Mouse (Mus musculus) adrenal gland, postnatal 36 days (tissue): Measurements from ENCODE around the gene Cfap44. TPM values are rescaled to one million over a fixed set of nuclear protein-coding genes. Genes with fewer than 3 reads are reported as not detected.
A peak's percentile ranks its signal among the peaks of the same experiment; 100 is the strongest.

ENCODE experiments used
- DNase-seq, 2 experiments: peaks; one replicate each; pipeline ENCODE4 v3.0.0; 2021; ENCODE audit warnings: mixed read lengths in 1 of 2
- long read RNA-seq, 2 experiments: library from polyadenylated mRNA; stranded (forward); transcript quantifications; one replicate each; pipeline ENCODE4 v2.0.0; 2021; ENCODE audit warnings: borderline sequencing depth in 2 of 2
- total RNA-seq, 2 experiments: library from RNA; stranded (reverse); gene quantifications; 2 replicates each; pipeline ENCODE4 v1.2.3; 2021

Gene Cfap44
- 1 to 10 TPM in 1 of 2 experiments, under 1 TPM in 1; 0.26 to 1.3 TPM for total RNA-seq
- long read RNA-seq, experiment 1, partial matches to known transcripts: 0 of 1 reads
- long read RNA-seq, experiment 1, other reads (novel, unspliced or antisense): 1 of 1 reads
- long read RNA-seq, experiment 2: 0 reads

- DNase-seq: peak; percentile 81 to 82
These were observed at the start of gene Cfap44 for GRCm38 (mm10) chr16:44394577-44395243. Gene Cfap44, plus strand, starts transcription at chr16:44394796.

DNA sequence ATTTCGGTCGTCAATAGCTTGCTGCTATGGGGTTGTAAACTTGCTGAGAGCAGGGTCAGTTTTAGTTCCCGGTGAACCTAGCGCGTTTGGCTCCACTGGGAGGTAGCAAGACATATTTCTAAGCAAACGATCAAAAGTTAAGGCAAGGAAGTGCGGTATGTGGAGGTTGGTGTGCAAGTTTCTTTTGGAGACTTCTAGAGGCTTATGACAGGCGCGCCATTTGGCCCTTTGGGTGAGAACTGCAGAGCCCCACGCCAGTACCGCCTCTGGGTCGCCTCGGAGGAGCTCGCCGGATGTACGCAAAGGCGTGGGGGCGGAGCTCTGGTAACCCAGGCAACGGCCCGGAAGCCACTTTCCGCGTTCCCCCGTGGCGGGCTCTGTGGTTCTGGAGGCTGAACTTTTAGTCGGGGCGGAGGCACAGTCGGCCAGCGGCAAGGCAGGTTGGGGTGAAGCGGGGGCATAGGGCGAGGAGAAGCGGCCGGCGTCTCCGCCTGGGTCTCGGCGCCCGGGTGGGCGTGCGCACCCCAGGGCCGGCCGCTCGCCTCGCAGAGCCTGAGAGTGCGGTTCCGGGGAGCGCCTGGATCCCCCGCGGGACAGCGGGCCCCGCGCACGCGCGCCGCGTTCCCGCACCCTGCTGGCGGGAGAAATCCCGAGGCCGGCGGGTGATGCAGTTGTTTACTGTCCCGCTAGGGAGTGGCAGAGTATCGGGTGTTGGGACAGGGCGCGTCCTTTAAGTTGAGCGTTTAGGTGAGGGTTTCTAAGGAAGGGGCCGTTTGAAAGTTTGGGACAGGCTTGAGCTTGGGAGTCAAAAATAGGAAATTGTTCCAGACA is 47.3 kb upstream of the Cfap44 start, which contains the start of gene Spice1:
Gene Spice1, plus strand, starts transcription at position 51 of the 831 bp plus-strand sequence.
- peak; percentile 97 to 99 for DNase-seq

DNA sequence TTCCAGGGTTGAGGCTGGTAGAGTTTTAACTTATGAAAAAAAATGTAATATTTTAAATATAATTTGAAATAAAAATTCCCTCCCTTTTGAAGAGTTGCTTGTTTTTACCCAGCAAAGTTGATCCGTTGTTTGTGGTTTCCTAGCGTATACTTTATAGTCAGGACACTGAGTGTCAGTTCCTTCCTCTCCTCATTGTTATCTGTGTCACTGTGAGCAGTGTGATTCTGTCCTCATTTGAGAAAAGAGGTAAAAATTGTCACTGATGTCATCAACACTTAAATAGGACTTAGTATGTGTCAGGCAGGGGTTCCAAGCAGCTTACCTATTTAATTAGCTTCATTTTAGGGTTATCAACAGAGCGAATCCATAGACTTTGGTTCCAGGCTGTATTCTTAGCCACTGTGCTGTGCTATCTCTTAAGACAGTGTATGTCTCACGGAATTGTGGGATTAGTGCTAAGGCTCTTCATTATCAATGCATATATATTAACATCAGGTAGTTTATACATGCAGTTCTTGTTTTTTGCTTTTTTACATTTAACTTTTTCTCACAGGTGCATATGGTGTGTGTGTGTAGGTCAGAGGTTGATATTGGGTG is 44.7 kb upstream of the Cfap44 start:
- no peak for DNase-seq

- DNase-seq: no peak
These were observed 38.3 kb upstream of the Cfap44 start for GRCm38 (mm10) chr16:44356291-44356690.

- peak; percentile 32 to 55 for DNase-seq
These were observed 36.9 kb upstream of the Cfap44 start for GRCm38 (mm10) chr16:44357571-44358268.

DNA sequence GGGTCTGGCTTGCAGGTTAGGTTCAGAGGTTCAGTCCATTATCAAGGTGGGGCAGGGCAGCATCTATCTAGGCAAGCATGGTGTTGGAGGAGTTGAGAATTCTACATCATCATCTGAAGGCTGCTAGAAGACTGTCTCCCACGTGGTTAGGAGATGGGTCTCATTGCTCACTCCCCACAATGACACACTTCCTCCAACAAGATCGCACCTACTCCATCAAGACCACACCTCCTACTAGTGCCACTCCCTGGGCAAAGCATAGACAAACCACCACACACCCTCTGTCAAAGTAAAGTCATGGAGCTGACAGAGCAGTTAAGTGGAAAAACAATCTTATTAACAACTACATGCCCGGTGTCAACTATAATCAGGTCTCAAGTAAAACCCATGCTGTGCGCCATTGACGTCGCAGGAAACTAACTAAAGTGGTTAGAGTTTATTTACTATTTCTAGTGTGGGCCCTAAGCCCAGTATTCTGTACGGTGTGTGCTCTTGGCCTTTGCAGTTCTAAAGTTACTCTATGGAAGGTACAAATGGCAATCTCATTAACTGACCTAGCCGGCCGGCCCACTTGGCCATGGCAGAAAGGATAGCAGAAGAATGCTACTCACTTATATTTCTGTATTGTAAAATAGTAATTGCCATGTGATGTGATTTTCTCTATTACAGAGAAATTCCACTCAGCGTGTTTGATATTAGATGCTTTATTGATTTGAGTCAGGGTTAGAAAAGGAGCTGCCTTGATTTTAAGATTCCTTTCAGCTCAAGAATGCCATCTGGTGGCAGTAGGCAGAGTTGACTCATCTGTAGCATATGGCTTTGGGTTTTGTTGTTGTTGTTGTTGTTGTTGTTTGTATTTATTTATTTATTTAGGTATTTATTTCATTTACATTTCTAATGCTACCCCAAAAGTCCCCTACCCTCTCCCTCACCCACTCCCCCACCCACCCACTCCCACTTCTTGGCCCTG is 32.4 kb upstream of the Cfap44 start:
- peak; percentile 6 to 34 for DNase-seq

GRCm38 (mm10) chr16:44365522-44365921 is 29.1 kb upstream of the Cfap44 start:
- no peak for DNase-seq

DNA sequence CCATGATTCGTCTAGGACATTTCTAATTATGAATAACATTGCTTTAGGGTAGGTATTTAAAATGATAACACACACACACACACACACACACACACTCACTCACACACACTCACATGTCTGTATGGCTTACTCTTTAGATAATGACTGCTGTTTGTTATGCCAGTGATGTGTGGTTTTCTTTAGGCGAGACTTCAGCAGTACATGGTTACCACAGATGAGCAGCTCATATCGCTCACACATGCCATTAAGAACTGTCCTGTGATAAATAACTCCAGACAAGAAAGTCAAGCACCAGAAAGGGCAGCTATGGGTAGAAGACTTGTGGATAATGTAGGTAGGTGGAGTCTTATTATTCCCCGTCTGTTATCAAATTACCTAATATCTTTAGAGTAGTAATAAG is 19.1 kb upstream of the Cfap44 start:
- no peak for DNase-seq

DNA sequence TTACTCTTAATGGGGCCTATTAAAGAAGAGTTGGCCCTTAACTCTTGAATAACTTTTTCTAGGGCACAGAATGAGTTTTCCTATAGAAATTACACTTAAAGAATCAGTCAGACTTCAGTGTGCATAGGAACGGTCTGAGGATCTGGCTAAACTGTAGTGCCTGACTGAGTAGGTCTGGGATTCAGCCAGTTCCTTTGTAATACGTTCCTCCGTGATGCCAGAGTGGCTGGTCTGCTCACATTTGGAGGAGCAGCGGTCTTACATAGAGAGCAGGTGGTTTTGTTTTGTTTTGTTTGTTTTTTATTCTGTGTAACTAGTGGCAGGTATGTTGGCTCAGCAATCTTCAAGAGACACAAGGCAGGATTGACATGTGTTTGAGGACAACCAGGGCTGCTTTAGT is 14.6 kb upstream of the Cfap44 start:
- DNase-seq: no peak

DNA sequence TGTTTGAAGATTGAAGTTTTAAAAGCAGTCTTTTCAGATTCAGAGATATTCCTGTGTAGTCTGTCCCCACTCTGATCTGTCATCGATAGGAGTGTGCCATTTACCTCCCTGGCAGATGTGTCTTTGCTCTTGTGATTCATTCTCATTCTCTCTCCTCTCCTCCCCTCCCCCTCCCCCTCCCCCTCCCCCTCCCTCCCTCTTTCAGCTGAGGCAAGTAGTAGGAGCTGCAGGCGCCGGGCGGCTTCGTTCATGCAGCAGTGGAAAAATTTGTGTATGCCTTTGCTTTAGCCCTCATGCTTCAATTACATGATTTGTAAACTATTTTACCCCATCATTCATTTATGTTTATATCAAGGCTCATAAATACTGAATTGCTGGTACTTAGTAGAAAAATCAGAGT is 13.0 kb upstream of the Cfap44 start:
- DNase-seq: no peak

- DNase-seq: no peak
These were observed 11.0 kb upstream of the Cfap44 start for GRCm38 (mm10) chr16:44383549-44383948.

DNA sequence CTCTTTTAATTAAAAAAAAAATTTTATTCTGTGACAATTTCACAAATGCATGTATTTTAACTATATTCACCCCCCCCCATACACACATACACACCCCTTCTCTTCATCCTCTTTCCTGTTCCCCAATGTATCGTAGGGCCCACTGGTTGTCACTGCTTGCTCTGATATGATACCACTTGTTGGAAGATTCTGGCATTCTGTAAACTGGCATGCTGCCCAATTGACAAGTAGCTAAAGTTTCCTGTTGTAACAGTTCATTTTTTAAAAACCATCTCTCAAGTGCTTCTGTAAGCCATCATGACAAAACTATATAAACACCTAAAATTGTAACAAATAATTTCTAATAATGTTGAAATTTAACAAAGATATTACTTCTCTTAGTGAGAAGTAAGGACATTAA is 10.3 kb upstream of the Cfap44 start:
- no peak for DNase-seq

DNA sequence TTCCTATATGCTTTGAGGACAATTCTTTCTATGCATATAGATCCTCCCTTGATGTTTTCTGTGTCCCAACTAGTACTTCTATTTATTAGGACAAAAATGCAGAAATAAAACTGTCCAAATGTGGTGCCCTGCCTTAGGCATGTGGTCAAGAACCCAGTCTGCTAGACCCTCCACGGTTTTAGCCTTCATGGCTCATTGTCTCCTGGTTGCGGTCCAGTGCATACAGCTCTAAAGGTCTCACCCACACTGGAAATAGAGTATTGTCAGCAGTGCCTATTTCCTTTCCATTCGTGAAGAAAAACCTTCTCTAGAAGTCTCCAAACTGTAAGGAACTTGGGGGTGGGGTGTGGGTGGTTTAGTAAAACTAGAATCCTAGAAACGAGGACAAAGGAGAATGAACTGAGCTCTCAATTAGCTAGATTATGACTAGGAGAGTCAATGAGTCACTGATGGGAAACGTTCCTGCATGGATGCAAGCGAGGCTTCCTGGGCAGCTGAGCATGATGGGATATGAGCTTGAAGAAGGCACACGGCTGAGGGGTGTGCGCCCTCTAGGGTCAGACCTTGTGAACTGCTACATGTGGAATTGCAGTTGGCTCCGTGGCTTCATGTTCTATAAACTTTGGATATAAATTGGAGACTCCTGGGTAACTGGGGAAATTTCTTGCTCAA is 2.6 kb upstream of the Cfap44 start:
- peak; percentile 69 to 72 for DNase-seq

DNA sequence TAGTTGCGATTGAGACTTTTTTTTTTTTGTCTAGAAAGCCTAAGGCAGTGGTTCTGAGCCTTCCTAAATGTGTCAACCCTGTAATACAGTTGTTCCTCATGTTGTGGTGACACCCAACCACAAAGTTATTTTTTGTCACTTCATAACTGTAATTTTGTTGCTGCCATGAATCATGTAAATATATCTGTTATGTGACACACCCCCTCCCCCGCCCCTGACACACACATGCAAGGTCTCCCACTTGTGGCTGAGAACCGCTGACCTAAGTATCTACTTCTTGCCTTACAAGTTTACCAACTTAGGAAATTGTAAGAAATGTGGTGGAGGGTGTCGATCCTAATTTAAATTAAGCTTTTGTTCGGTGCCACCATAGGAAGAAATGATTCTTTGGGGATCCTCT is 10.3 kb downstream of the Cfap44 start:
- no peak for DNase-seq

- DNase-seq: no peak
These were observed 12.6 kb downstream of the Cfap44 start for GRCm38 (mm10) chr16:44407211-44407610.

DNA sequence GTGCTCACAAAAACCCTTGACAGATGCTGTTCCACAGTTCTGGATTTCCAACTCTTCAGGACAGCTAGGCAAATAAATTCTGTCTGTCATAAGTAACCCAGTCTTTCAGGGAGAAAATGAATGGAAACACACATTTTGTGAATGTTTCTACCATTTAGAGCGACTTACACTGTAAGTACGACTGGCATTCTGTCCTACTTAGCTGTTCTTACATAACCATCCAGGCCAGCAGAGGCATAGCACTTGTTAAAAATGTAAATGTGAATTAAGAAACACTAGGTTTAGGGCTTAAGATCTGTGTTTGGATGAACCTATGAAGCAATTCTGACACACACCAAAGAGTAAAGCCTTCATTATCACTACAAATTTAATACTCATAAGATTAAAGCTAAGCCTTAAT is 13.7 kb downstream of the Cfap44 start:
- DNase-seq: no peak

GRCm38 (mm10) chr16:44410176-44410575 is 15.6 kb downstream of the Cfap44 start:
- DNase-seq: no peak

DNA sequence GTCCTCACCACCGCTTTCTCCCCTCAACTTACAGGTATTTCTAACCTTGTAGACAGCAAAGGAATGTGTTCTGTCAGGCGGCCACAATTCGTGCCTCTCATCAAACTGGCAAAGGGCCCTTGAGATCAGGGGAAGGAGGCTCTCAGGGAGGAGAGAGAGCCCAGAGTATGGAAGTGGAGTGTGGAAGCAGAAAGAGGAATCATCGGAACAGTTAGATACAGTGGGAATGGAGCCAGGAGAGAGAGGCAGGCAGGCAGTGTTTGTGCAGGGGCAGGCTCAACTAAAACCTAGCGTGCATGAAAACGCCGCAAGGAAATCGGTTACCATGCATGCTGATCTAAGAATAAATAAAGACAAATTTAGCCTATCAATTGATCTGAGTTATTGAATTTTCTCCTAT is 23.0 kb downstream of the Cfap44 start:
- DNase-seq: no peak

GRCm38 (mm10) chr16:44421735-44422134 is 27.1 kb downstream of the Cfap44 start:
- no peak for DNase-seq

DNA sequence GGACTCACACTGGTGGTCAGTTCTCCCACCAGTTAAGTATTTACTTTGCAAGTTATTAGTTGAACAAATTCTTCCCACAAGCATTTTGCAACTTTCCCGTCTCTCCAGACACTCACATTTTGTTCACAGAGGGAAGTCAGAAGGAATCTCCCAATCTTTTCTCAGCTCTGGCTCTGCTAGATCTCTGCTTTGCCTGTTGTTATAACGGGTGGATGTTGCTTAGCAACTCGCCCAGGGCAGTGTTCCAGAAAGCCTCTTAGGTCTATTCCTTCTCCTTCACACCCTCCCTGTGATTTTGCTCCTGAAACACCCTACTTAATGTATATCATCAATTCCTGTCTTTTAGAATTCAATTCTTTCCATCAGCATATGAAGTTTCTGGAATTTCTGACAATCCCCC is 28.9 kb downstream of the Cfap44 start:
- no peak for DNase-seq
